Mouse (Mus musculus): Measurements from ENCODE around the gene Rpp14. TPM values are rescaled to one million over a fixed set of nuclear protein-coding genes. Genes with fewer than 3 reads are reported as not detected.

Rpp14 gene
- total RNA-seq, 2 experiments from 2014 or later = 35.5 to 62.6 TPM

- no peak for ATAC-seq (replicated peaks; ENCODE audit: poor library complexity, severe bottlenecking)
Measured at GRCm38 (mm10) chr14:8054310-8055102, 25.7 kb upstream of the Rpp14 start.

DNA sequence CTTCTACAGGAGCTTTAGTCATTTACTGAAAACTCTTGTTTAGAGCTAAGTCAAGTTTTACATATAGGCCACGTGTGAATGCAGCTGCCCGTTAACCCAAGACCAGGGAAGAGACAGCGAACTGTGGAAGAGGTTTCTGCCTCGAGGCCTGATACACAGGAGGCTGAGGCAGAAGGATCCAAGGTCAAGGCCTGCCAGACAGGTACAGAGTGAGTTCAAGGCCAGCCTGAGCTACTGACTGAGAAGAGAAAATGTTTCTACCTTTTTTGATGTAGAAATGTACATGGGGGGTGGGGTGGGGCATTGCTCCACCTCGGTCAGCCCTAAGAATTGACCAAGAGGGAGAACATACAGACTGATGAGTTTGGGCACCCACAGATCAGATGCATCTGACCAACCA is 24.1 kb upstream of the Rpp14 start:
- ATAC-seq (replicated peaks; ENCODE audit: poor library complexity, severe bottlenecking) = no peak

GRCm38 (mm10) chr14:8059938-8060337 is 20.2 kb upstream of the Rpp14 start:
- ATAC-seq (replicated peaks; ENCODE audit: poor library complexity, severe bottlenecking) = no peak

DNA sequence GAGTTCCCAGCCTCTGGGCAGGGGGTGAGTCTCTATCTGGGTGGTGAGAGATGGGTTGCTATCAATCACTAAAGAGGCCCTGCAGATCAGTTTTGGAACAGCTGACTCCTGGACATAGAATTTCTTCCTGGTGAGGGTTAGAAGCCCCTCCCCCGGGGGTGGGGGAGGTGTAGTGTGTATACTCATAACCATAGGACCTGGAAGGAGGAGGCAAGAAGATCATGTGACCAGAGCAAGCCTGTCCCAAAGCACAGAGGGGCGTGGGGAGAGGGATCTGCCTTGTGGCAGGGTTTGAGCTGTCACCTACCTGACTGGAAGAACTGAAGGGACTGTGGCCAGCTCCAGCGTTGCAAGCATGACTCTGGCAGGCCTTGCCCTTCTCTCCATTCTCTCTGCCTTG is 18.1 kb upstream of the Rpp14 start:
- ATAC-seq (replicated peaks; ENCODE audit: poor library complexity, severe bottlenecking) = no peak

DNA sequence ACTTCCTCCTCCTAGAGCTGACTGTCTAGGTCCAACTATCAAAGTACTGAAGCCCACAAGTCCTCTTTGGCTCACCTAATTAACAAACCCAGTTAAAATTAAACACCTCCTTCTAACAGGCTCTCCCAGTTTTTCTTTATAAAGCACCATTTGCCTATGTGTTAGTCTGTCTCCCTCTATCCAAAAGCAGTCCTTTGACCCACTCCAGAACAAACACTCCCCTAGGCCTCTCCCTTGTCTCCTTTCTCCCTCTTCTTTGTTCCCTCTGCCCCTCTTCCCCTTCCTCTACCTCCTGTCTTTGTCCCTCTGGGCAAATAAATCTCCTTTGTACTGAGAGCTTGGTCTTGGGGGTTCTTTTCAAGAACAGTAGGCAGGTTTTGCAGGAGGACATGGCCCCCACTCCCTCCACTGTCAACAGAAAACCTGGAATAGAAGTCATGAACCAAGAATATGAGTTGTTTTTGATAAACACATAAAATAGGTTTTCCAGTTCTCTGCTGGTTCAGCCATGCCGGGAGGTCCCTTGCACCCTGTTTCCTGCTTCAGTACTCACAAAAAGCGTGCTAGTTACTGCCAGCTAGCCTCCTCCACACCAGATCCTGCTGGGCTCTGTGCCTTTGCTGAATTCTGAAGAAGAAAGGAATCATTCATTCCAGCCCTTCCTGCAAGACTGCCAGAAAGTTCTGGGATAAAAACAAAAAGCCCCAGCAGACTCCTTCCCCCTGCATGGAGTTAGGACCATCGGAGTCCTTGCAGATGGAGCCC is 17.4 kb upstream of the Rpp14 start:
- ATAC-seq (replicated peaks; ENCODE audit: poor library complexity, severe bottlenecking) = no peak

GRCm38 (mm10) chr14:8063835-8064785 is 16.1 kb upstream of the Rpp14 start:
- peak; percentile 53 for ATAC-seq (replicated peaks; ENCODE audit: poor library complexity, severe bottlenecking)

DNA sequence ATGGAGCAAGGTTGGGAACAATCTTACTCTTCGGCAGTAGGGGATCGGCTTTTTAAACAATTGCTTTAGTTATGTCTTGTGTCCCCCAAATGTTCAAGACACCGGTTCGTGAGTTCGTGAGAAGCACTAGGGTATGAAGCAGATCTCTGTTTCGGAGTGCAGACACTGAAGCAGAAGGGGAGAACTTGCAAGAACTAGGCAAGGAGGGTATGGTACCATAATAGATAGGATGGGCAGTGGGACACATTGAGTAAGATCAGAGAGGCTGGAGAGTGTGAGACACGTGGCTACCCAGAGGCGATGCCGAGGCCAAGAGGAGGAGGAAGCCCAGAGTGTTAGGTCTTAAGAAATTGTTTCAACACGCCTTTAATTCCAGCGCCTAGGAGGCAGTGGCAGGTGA is 551 bp downstream of the Rpp14 start:
- peak; percentile 82 for ATAC-seq (replicated peaks; ENCODE audit: poor library complexity, severe bottlenecking)

GRCm38 (mm10) chr14:8082949-8083348 is 2.8 kb downstream of the Rpp14 start:
- no peak for ATAC-seq (replicated peaks; ENCODE audit: poor library complexity, severe bottlenecking)

GRCm38 (mm10) chr14:8089016-8089415 is 8.8 kb downstream of the Rpp14 start:
- ATAC-seq (replicated peaks; ENCODE audit: poor library complexity, severe bottlenecking) = no peak

GRCm38 (mm10) chr14:8092573-8092972 is 12.4 kb downstream of the Rpp14 start:
- peak; percentile 16; the same call in 1 of the 2 replicates for ATAC-seq (replicated peaks; ENCODE audit: poor library complexity, severe bottlenecking)

GRCm38 (mm10) chr14:8093427-8093826 is 13.3 kb downstream of the Rpp14 start:
- ATAC-seq (replicated peaks; ENCODE audit: poor library complexity, severe bottlenecking) = peak; percentile 76

- no peak for ATAC-seq (replicated peaks; ENCODE audit: poor library complexity, severe bottlenecking)
Measured at GRCm38 (mm10) chr14:8094931-8095561, 14.9 kb downstream of the Rpp14 start.

GRCm38 (mm10) chr14:8095562-8095950 is 15.4 kb downstream of the Rpp14 start:
- peak; percentile 4; the same call in 1 of the 2 replicates for ATAC-seq (replicated peaks; ENCODE audit: poor library complexity, severe bottlenecking)

- peak; percentile 42 for ATAC-seq (replicated peaks; ENCODE audit: poor library complexity, severe bottlenecking)
Measured at GRCm38 (mm10) chr14:8097978-8098686, 18.0 kb downstream of the Rpp14 start, which contains the start of gene Pxk. TSS of gene Pxk (plus strand) at chr14:8098211.

- no peak for ATAC-seq (replicated peaks; ENCODE audit: poor library complexity, severe bottlenecking)
Measured at GRCm38 (mm10) chr14:8098687-8098995, 18.5 kb downstream of the Rpp14 start.

GRCm38 (mm10) chr14:8099561-8100021 is 19.4 kb downstream of the Rpp14 start:
- peak; percentile 81 for ATAC-seq (replicated peaks; ENCODE audit: poor library complexity, severe bottlenecking)

GRCm38 (mm10) chr14:8101886-8102285 is 21.7 kb downstream of the Rpp14 start:
- no peak for ATAC-seq (replicated peaks; ENCODE audit: poor library complexity, severe bottlenecking)

DNA sequence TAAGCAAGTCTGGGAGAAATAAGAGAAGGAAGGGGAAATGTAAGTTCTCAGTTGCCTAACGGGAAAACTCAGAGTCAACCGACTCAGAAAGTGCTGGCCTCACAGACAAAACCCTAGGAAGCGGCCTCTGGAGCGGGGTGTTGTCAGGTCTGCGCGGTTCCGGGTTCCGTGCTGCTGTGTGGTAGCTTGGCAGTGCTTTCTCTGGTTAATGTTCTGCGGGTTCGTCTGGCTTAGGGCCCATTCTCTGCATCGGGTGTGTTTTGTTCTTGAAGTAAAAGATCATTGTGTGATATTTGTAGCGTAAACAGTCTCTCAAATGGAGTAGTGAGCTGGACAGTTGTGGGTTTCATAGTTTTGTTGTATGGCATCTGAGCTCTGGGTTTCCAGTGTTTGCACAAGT is 22.5 kb downstream of the Rpp14 start:
- no peak for ATAC-seq (replicated peaks; ENCODE audit: poor library complexity, severe bottlenecking)

DNA sequence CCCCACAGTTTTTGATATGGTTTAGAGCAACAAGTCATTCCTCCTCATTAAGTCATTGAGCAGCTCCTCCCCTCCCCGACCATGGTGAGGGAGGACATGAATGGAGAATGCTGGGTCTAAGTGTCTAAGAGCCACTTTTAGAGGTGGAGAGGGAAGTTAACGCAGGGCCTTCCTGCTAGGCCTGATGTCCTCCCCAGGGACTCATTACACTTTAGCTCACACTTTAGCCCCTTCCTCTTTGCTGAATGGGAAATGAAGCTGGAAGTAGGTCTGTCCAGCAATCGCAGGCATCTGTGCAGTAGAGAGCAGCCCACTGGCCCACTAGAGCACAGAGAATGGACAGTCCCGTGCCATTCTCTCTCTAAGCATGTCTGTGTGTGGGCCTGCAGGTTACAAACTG is 27.9 kb downstream of the Rpp14 start:
- ATAC-seq (replicated peaks; ENCODE audit: poor library complexity, severe bottlenecking) = no peak
